In the genomic region with DNA sequence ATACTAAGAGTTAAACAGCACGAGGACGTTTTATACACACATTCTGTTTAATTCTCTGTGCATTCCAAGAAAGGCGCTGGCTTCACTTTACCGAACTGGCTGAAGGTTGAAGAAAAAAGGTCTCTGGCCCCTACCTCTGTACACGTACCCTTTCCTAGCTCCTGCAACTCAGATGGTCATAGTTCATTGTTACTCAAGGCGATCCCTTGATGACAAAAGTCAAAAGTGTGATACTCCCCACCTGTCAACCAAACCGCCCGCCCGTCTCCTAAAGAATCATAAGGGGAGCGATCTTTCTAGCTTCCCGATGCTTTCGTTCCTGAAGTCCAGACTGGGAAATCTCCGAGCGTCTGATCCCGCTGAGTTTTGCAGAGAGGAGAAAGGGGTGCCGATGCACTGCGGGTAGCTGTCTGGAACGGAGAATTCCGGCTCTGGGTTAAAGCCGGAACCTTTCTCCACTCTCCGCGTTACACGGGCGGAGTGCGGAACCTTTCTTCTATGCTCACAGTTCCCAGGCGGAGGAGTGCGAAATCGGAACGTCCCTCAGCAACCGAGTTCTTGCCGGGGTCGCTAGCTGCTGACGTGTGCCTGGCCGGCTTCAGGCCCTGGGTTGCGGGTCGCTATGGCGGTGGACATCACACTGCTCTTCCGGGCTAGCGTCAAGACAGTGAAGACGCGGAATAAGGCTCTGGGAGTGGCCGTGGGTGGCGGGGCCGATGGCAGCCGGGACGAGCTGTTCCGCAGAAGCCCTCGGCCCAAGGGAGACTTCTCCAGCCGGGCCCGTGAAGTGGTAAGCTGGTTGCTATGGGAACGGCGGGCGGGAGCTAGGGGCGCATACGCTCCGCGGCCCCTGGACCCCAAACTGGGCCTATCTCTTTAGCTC, we compare ENCODE assay signal across 8 mouse cellular contexts. TPM values are rescaled to one million over a fixed set of nuclear protein-coding genes. Genes with fewer than 3 reads are reported as not detected.
DNase-seq lines count a peak whose midpoint lies in the region; ATAC-seq and TF ChIP-seq lines count a peak whose summit lies in the region.

A gene (plus strand): TSS at position 33 of the 883 bp plus-strand sequence.

- H3K4me2 ChIP-seq in forebrain, embryonic 16.5 days (ENCODE audit: low read length), result peak within 1 kb of the TSS; percentile 93
- peak within 1 kb of the TSS; percentile 86 for H3K4me2 ChIP-seq in lung, embryonic 14.5 days

- no peaks in the 10 kb centered on the region for H3K27me3 ChIP-seq in G1E (ENCODE audit: insufficient read depth, low read length)
- 0 out of 2 replicates have a peak, but pooled peaks cover 2% of the 10 kb centered on the region for H3K27me3 ChIP-seq in forebrain, embryonic 16.5 days (replicated peaks; ENCODE audit: control insufficient read depth, insufficient read depth, low read length)
- no peaks in the 10 kb centered on the region for H3K27me3 ChIP-seq in lung, embryonic 14.5 days (ENCODE audit: insufficient read depth, low read length)
- H3K27me3 ChIP-seq in thymus, adult 2 months (ENCODE audit: control insufficient read depth, insufficient read depth, low read length), result no peaks in the 10 kb centered on the region

- peaks cover 19% of the 10 kb centered on the region for H3K4me1 ChIP-seq in G1E (ENCODE audit: insufficient read depth, low read depth, low read length)
- peaks cover 15% of the 10 kb centered on the region for H3K4me1 ChIP-seq in forebrain, embryonic 16.5 days (replicated peaks; ENCODE audit: control insufficient read depth, insufficient read depth, low read length)
- no peaks in the 10 kb centered on the region for H3K4me1 ChIP-seq in lung, embryonic 14.5 days (ENCODE audit: insufficient read depth)
- peaks cover 3% of the 10 kb centered on the region; the same call in 1 of the 2 replicates for H3K4me1 ChIP-seq in olfactory bulb, adult 2 months (ENCODE audit: control insufficient read depth, insufficient read depth, low read length)
- peaks cover 5% of the 10 kb centered on the region for H3K4me1 ChIP-seq in thymus, adult 2 months (replicated peaks; ENCODE audit: control insufficient read depth, insufficient read depth, low read length)

- peak; percentile 24; the same call in 1 of the 2 replicates for TF ChIP-seq POLR2A in olfactory bulb, adult 2 months (IDR thresholded peaks at IDR 0.05; ENCODE audit: insufficient read depth, low read depth, low read length)
- no peak; the same call in 1 of the 2 replicates for TF ChIP-seq POLR2A in thymus, adult 2 months (IDR thresholded peaks at IDR 0.05; ENCODE audit: control insufficient read depth, extremely low read depth, insufficient read depth, low read length, poor library complexity)

- peak; percentile 78 for DNase-seq in G1E (ENCODE audit: low spot score)
- peak; percentile 83 to 89 for DNase-seq in cerebellum, adult 18-20 months
- peak; percentile 84 to 85 for DNase-seq in heart, postnatal 36 days
- DNase-seq in layer of hippocampus, adult 2 months (ENCODE audit: low spot score in 2 of 2), result peak; percentile 88 to 90
- peak; percentile 95 for DNase-seq in lung, embryonic 14.5 days
- peak; percentile 83 for DNase-seq in thymus, adult 2 months

- H3K36me3 ChIP-seq in G1E (replicated peaks), result peaks cover 21% of the 10 kb centered on the region
- no peaks in the 10 kb centered on the region for H3K36me3 ChIP-seq in forebrain, embryonic 16.5 days (ENCODE audit: control insufficient read depth, insufficient read depth)
- no peaks in the 10 kb centered on the region for H3K36me3 ChIP-seq in lung, embryonic 14.5 days (ENCODE audit: insufficient read depth)
- no peaks in the 10 kb centered on the region for H3K36me3 ChIP-seq in thymus, adult 2 months (ENCODE audit: control insufficient read depth, insufficient read depth, low read length)

- under 1% methylated on average over 57 of the region's 57 CpGs for WGBS in forebrain, embryonic 16.5 days
- under 1% methylated on average over 57 of the region's 57 CpGs for WGBS in lung, embryonic 14.5 days
- WGBS in olfactory bulb, adult 2 months, result under 1% methylated on average over 57 of the region's 57 CpGs
- WGBS in thymus, adult 2 months, result under 1% methylated on average over 57 of the region's 57 CpGs

- intact Hi-C loops in heart, postnatal 36 days (cut with DNase I), result loop anchor here (5.0 kb wide), 1 partner anchor 217 kb away; a partner anchor contains a TSS

- no peaks in the 10 kb centered on the region for H3K9me3 ChIP-seq in G1E (replicated peaks)
- H3K9me3 ChIP-seq in forebrain, embryonic 16.5 days (ENCODE audit: control insufficient read depth, low read length), result no peaks in the 10 kb centered on the region
- H3K9me3 ChIP-seq in lung, embryonic 14.5 days (ENCODE audit: low read depth, low read length), result no peaks in the 10 kb centered on the region

- peak within 1 kb of the TSS; percentile 71 for H3K27ac ChIP-seq in forebrain, embryonic 16.5 days (ENCODE audit: low read length)
- peak within 1 kb of the TSS; percentile 90 for H3K27ac ChIP-seq in layer of hippocampus, adult 2 months
- H3K27ac ChIP-seq in lung, embryonic 14.5 days (ENCODE audit: low read depth), result peak within 1 kb of the TSS; percentile 74
- H3K27ac ChIP-seq in olfactory bulb, adult 2 months (ENCODE audit: insufficient read depth, low read depth, low read length), result peak within 1 kb of the TSS; percentile 26; the same call in 1 of the 2 replicates
- no peak within 1 kb of the TSS for H3K27ac ChIP-seq in thymus, adult 2 months (ENCODE audit: control insufficient read depth, insufficient read depth, low read length)

- peak within 1 kb of the TSS; percentile 94 for H3K9ac ChIP-seq in forebrain, embryonic 16.5 days (replicated peaks; ENCODE audit: low read depth, low read length)
- H3K9ac ChIP-seq in lung, embryonic 14.5 days, result peak within 1 kb of the TSS; percentile 84

- TF ChIP-seq CTCF in G1E (IDR thresholded peaks at IDR 0.05; ENCODE audit: low read depth, low read length), result no peak
- no peak; the same call in 1 of the 2 replicates for TF ChIP-seq CTCF in layer of hippocampus, adult 2 months (conservative IDR thresholded peaks at IDR 0.05)
- no peak for TF ChIP-seq CTCF in lung, embryonic 14.5 days (IDR thresholded peaks at IDR 0.05; ENCODE audit: low read depth)
- no peak for TF ChIP-seq CTCF in olfactory bulb, adult 2 months (IDR thresholded peaks at IDR 0.05; ENCODE audit: insufficient read depth, low read depth, low read length)
- TF ChIP-seq CTCF in thymus, adult 2 months (IDR thresholded peaks at IDR 0.05; ENCODE audit: borderline replicate concordance, control insufficient read depth, extremely low read depth, insufficient read depth, low read length, poor library complexity), result no peak

- peak within 1 kb of the TSS; percentile 91 for H3K4me3 ChIP-seq in G1E (ENCODE audit: low read depth, low read length)
- H3K4me3 ChIP-seq in forebrain, embryonic 16.5 days (replicated peaks; ENCODE audit: low read length), result peak within 1 kb of the TSS; percentile 99
- H3K4me3 ChIP-seq in layer of hippocampus, adult 2 months, result peak within 1 kb of the TSS; percentile 79
- H3K4me3 ChIP-seq in lung, embryonic 14.5 days (ENCODE audit: low read depth, low read length), result peak within 1 kb of the TSS; percentile 88
- H3K4me3 ChIP-seq in olfactory bulb, adult 2 months (ENCODE audit: insufficient read depth, low read depth, low read length), result peak within 1 kb of the TSS; percentile 71
- peak within 1 kb of the TSS; percentile 64 for H3K4me3 ChIP-seq in thymus, adult 2 months (ENCODE audit: control insufficient read depth, insufficient read depth, low read length)

- peak; percentile 97 for ATAC-seq in G1E (ENCODE audit: extremely low read depth, insufficient number of reproducible peaks, low FRiP score, poor library complexity, severe bottlenecking)
- ATAC-seq in forebrain, embryonic 16.5 days, result peak; percentile 98
- ATAC-seq in lung, embryonic 14.5 days (ENCODE audit: insufficient read depth), result peak; percentile 98

RNA-seq across cellular contexts. Expression of the gene that starts here (rescaled TPM):
- total RNA-seq in G1E (2014; fragmentation: Nextera tagmentation), result 30.3 and 32.7 TPM in 2 replicates
- 35.5 and 38.4 TPM in 2 replicates for total RNA-seq in G1E (2017)
- polyA plus RNA-seq in G1E (2012), result 20.3 and 21.9 TPM in 2 replicates
- 38.6 and 39.1 TPM in 2 replicates for polyA plus RNA-seq in forebrain, embryonic 16.5 days (2015; fragmentation: Nextera tagmentation; extraction: Ambion mirVana)
- 10 to 100 TPM; 17.3 to 18.7 TPM for total RNA-seq in heart, postnatal 36 days (2021)
- 10 to 100 TPM; 35.8 to 36.1 TPM for total RNA-seq in layer of hippocampus, adult 2 months (2021)
- polyA plus RNA-seq in lung, embryonic 14.5 days (2014; fragmentation: Nextera tagmentation; extraction: Ambion mirVana), result 43.2 and 43.6 TPM in 2 replicates
- polyA plus RNA-seq in olfactory bulb, adult 2 months (2012; ENCODE audit: insufficient read depth, insufficient read length, low replicate concordance, missing spikeins), result not detected in 2 replicates
- 14.1 and 21.2 TPM in 2 replicates for polyA plus RNA-seq in thymus, adult 2 months (2012; rRNA removed)
